Mouse (Mus musculus): ENCODE measurements around the gene Vcam1.

Vcam1 gene

GRCm38 (mm10) chr3:116085962-116086361, 43.5 kb downstream of the Vcam1 start:
- no peak for DNase-seq (ENCODE audit: low spot score in 2 of 2)

GRCm38 (mm10) chr3:116080939-116081676, 48.4 kb downstream of the Vcam1 start:
- DNase-seq (ENCODE audit: low spot score in 2 of 2), result no peak

GRCm38 (mm10) chr3:116080166-116080788, 49.2 kb downstream of the Vcam1 start:
- no peak for DNase-seq (ENCODE audit: low spot score in 2 of 2)

GRCm38 (mm10) chr3:116078490-116078889, 51.0 kb downstream of the Vcam1 start:
- no peak for DNase-seq (ENCODE audit: low spot score in 2 of 2)

GRCm38 (mm10) chr3:116076739-116077138, 52.7 kb downstream of the Vcam1 start:
- no peak for DNase-seq (ENCODE audit: low spot score in 2 of 2)

- no peak for DNase-seq (ENCODE audit: low spot score in 2 of 2)
Measured at GRCm38 (mm10) chr3:116072584-116072983, 56.9 kb downstream of the Vcam1 start.

- no peak for DNase-seq (ENCODE audit: low spot score in 2 of 2)
Measured at GRCm38 (mm10) chr3:116062141-116062540, 67.3 kb downstream of the Vcam1 start.

- no peak for DNase-seq (ENCODE audit: low spot score in 2 of 2)
Measured at GRCm38 (mm10) chr3:116060320-116060719, 69.2 kb downstream of the Vcam1 start.
